Mouse (Mus musculus): ENCODE results near the gene Dnajc5g.

The Dnajc5g gene

DNA sequence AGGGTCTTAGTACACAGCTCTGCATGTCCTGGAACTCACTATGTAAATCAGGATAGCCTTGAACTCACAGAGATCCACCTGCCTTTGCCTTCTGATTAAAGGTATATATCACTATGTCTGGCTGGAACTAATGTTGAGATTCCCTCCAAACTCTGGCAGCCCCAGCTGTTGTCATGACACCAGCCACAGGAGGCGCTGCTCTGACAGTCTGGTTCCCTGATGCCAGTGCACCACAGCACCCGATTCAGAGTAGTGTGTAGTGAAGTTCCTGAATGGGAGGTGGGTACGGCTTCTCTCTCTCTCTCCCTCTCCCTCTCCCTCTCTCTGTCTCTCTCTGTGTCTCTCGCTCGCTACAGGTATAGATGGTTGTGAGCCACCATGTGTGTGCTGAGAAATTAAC lies 23.7 kb upstream of the Dnajc5g start:
- Histone ChIP-seq H3K4me3 (replicated peaks; ENCODE audit: low read length) (no peak overlapping the region), H3K27me3 (ENCODE audit: insufficient read depth, low read length) (peaks cover 21% of the 10 kb centered on the region)

DNA sequence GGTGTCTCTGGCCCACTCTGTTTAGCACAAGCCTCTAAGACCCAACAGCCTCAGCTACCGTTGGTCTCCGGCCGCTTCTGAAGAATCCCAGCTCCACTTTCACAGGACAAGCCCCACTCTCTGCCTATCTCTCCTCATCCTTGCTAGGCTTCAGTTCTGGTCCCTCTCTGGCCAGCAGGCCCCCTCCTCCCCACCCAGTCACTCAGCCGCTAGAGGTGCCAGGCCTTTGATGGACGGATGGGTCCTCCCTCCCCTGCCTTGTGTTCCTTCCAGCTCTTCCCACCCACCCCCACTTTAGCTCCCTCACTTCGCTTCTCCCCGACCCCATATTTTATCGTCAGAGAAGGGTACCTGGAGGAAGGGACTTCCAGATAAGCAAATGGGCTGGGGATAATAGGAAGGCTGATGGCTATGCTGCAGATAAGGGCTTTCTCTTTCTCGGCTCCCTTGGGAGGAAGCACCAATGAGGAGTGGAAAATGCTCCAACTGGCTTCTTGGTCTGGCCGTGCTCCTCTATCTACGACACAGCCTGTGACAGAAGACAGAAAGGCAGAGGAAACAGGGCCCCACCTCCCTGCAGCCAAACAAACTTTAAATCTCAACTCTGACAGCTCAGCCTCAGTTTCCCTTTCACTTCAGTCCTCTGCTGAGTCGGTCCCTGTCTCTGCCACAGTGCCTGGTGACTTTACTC lies 23.0 kb upstream of the Dnajc5g start:
- TF ChIP-seq CTCF (conservative IDR thresholded peaks at IDR 0.05; ENCODE audit: low read length) (no peak), NANOG (IDR thresholded peaks at IDR 0.05; ENCODE audit: borderline replicate concordance, low read length) (no peak), POU5F1 (IDR thresholded peaks at IDR 0.05; ENCODE audit: borderline replicate concordance, low read length) (no peak)
- Histone ChIP-seq H3K4me3 (replicated peaks; ENCODE audit: low read length) (no peak overlapping the region), H3K36me3 (ENCODE audit: insufficient read depth, low read length) (peaks cover 17% of the 10 kb centered on the region), H3K4me1 (replicated peaks; ENCODE audit: low read depth, low read length) (peaks cover 9% of the 10 kb centered on the region), H3K9me3 (ENCODE audit: low read length) (no peaks in the 10 kb centered on the region), H3K27me3 (ENCODE audit: insufficient read depth, low read length) (peaks cover 26% of the 10 kb centered on the region)

More for the DNA sequence above, 23.7 kb upstream of the Dnajc5g start:
- H3K9me3 ChIP-seq (ENCODE audit: low read length) = no peaks in the 10 kb centered on the region
- H3K36me3 ChIP-seq (ENCODE audit: insufficient read depth, low read length) = peaks cover 24% of the 10 kb centered on the region
- H3K4me1 ChIP-seq (replicated peaks; ENCODE audit: low read depth, low read length) = peaks cover 7% of the 10 kb centered on the region
- no peak for TF ChIP-seq POU5F1 (IDR thresholded peaks at IDR 0.05; ENCODE audit: borderline replicate concordance, low read length)
- TF ChIP-seq CTCF (conservative IDR thresholded peaks at IDR 0.05; ENCODE audit: low read length) = peak; percentile 21; the same call in 1 of the 2 replicates

DNA sequence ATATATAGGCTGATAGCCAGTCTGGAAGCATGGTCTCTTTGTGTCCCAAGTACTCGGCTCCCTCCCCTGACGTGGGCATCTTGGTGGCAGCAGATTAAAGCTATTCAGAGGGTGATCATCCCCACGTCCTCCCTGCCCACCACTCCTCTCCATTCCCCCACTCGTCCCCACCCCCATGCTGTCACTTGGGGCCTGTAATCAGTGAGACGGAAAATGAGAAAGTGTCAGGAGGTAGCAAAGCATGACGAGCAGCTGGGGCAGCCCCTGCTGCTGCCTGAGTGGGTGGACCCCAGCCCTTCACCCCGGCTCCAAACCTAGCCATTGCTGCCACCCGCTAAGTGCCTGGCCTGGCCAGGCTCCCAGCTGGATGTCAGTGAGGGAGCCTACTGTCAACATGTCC lies 22.1 kb upstream of the Dnajc5g start:
- Histone ChIP-seq H3K36me3 (ENCODE audit: insufficient read depth, low read length) (peaks cover 8% of the 10 kb centered on the region), H3K27me3 (ENCODE audit: insufficient read depth, low read length) (peaks cover 34% of the 10 kb centered on the region), H3K4me3 (replicated peaks; ENCODE audit: low read length) (no peak overlapping the region), H3K9me3 (ENCODE audit: low read length) (no peaks in the 10 kb centered on the region), H3K4me1 (replicated peaks; ENCODE audit: low read depth, low read length) (peaks cover 15% of the 10 kb centered on the region)
- TF ChIP-seq POU5F1 (IDR thresholded peaks at IDR 0.05; ENCODE audit: borderline replicate concordance, low read length) (no peak), NANOG (IDR thresholded peaks at IDR 0.05; ENCODE audit: borderline replicate concordance, low read length) (no peak), CTCF (conservative IDR thresholded peaks at IDR 0.05; ENCODE audit: low read length) (no peak)

DNA sequence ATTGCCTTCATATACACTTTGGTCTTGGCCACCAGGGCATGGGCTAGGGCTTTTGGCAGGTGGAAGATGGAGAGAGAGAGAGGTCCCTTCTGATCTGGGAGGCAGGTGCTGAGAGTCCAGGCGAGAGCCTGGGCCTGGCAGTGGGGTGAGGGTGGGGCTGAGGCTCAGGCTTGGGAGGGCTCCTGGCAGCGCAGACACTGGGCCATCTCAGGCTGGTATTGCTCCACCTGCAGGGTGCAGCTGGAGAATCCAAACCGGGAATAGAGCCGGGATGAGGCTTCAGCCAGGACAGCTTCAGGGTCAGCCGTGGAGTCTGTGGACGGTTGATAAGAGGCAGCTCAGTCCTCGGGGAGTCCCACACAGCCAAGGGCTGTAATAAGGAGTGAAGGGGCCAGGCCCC lies 19.5 kb upstream of the Dnajc5g start:
- Histone ChIP-seq H3K36me3 (ENCODE audit: insufficient read depth, low read length) (no peaks in the 10 kb centered on the region), H3K27me3 (ENCODE audit: insufficient read depth, low read length) (peaks cover 61% of the 10 kb centered on the region), H3K9me3 (ENCODE audit: low read length) (no peaks in the 10 kb centered on the region), H3K4me1 (replicated peaks; ENCODE audit: low read depth, low read length) (peaks cover 28% of the 10 kb centered on the region), H3K4me3 (replicated peaks; ENCODE audit: low read length) (no peak overlapping the region)
- TF ChIP-seq POU5F1 (IDR thresholded peaks at IDR 0.05; ENCODE audit: borderline replicate concordance, low read length) (no peak), NANOG (IDR thresholded peaks at IDR 0.05; ENCODE audit: borderline replicate concordance, low read length) (no peak), CTCF (conservative IDR thresholded peaks at IDR 0.05; ENCODE audit: low read length) (no peak)

DNA sequence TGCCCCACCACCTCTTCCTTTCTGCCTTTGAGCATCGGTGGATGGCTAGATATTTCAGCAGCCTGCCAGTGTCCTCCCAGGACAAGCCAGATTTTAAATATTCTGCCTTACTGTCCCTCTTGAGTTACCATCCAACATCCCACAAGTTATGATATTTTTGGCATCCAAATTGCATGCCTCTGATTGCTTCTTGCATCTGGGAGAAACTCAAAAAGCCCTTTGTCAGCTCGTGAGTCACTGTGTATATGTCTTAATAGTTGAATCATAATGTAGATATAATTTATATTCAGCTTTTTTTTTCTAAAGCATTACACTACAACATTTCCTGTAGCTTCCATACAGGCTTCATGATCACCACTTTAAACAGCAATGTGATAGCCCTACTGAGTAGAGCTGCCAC lies 19.0 kb upstream of the Dnajc5g start:
- Histone ChIP-seq H3K4me1 (replicated peaks; ENCODE audit: low read depth, low read length) (peaks cover 32% of the 10 kb centered on the region), H3K4me3 (replicated peaks; ENCODE audit: low read length) (no peak overlapping the region), H3K27me3 (ENCODE audit: insufficient read depth, low read length) (peaks cover 66% of the 10 kb centered on the region), H3K9me3 (ENCODE audit: low read length) (no peaks in the 10 kb centered on the region), H3K36me3 (ENCODE audit: insufficient read depth, low read length) (no peaks in the 10 kb centered on the region)
- TF ChIP-seq POU5F1 (IDR thresholded peaks at IDR 0.05; ENCODE audit: borderline replicate concordance, low read length) (no peak), NANOG (IDR thresholded peaks at IDR 0.05; ENCODE audit: borderline replicate concordance, low read length) (no peak), CTCF (conservative IDR thresholded peaks at IDR 0.05; ENCODE audit: low read length) (no peak)

DNA sequence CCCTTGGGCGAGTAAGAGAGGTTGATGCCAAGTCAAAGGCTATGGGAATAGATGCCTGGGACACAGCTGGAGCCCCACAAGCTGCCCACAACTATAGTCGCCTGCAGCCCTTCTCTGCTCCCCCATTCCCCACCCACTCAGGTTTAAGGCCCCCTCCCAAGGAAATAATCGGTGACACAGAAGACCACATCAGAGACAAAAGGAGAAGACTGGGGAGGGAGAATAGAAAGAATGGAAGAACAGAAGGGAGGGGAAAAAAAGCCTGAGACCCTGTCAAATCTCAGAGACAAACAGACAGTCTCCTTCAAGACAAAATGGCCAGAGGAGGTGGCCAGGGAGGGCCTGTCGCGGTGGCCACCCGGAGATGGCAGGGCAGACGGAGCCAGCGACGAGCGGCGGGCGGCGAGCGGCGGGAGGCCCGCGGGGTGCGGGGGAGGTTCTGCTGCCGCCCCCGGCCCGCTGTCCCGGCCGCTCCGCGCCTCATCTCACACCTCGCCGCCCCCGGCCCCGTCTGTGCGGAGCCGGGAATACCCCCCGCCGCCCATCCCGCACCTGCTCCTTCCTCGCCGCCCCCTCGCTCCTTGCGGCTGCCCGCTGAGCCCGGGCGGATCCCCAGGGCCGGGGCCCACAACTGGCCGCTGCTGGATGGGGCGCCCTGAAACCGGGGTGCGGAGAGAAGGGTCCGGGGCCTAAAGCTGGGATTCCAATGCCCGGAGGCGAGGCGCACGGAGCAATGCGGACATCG lies 13.7 kb upstream of the Dnajc5g start:
- Histone ChIP-seq H3K36me3 (ENCODE audit: insufficient read depth, low read length) (no peaks in the 10 kb centered on the region), H3K4me3 (replicated peaks; ENCODE audit: low read length) (peak overlapping the region; percentile 87), H3K9me3 (ENCODE audit: low read length) (no peaks in the 10 kb centered on the region), H3K27me3 (ENCODE audit: insufficient read depth, low read length) (peaks cover 98% of the 10 kb centered on the region), H3K4me1 (replicated peaks; ENCODE audit: low read depth, low read length) (peaks cover 60% of the 10 kb centered on the region)
- TF ChIP-seq NANOG (IDR thresholded peaks at IDR 0.05; ENCODE audit: borderline replicate concordance, low read length) (no peak), POU5F1 (IDR thresholded peaks at IDR 0.05; ENCODE audit: borderline replicate concordance, low read length) (no peak), CTCF (conservative IDR thresholded peaks at IDR 0.05; ENCODE audit: low read length) (no peak)

DNA sequence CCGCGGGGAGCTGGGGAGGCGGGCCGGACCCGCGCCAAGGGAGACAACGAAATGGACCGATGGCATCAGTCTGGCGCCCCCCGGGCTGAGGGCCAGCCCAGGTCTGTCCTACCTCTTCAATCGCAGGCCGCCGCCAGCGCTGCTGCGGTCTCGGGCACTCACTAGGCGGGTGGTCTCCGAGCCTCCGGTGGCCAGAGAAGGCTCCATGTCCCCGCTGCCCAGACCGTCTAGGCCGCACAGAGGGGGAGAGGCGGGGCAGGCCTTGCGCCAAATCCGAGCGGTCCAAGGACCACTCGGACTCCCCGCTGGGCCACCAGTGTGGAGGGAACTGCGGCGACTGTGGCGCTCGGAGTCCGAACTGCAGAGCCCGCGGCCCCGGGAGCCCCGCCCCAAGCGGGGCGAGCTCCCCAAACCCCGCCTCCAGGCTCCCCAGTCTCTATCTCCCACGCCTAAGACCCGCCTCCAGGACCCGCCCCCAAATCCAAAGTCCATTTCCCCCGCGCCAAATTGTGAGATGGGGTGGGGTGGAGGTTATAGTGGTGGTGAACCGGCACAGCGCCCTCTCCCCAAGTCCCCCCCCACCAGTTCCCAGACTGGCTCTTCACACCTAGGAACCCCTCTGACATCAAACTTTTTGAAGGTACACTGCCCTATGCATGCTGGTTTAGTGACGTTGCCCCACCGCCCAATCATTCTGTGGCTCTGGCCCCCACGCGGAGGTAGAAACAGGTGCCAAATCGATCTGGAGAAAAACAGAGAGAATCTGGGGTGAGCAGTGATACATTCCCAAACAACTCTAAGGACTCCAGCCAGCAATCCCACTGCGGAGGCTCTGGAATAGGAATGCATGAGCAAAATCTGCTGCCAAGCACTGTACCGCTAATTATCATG lies 12.7 kb upstream of the Dnajc5g start:
- H3K9me3 ChIP-seq (ENCODE audit: low read length) = no peaks in the 10 kb centered on the region
- H3K27me3 ChIP-seq (ENCODE audit: insufficient read depth, low read length) = peaks cover 98% of the 10 kb centered on the region
- no peaks in the 10 kb centered on the region for H3K36me3 ChIP-seq (ENCODE audit: insufficient read depth, low read length)
- H3K4me3 ChIP-seq (replicated peaks; ENCODE audit: low read length) = peak overlapping the region; percentile 87
- no peak for TF ChIP-seq POU5F1 (IDR thresholded peaks at IDR 0.05; ENCODE audit: borderline replicate concordance, low read length)
- no peak for TF ChIP-seq CTCF (conservative IDR thresholded peaks at IDR 0.05; ENCODE audit: low read length)
- TF ChIP-seq NANOG (IDR thresholded peaks at IDR 0.05; ENCODE audit: borderline replicate concordance, low read length) = no peak
- H3K4me1 ChIP-seq (replicated peaks; ENCODE audit: low read depth, low read length) = peaks cover 52% of the 10 kb centered on the region
